Mouse (Mus musculus) lung, embryonic 15.5 days (tissue): ENCODE data around the gene Ucp2. TPM values are rescaled to one million over a fixed set of nuclear protein-coding genes. Genes with fewer than 3 reads are reported as not detected.
A peak's percentile ranks its signal among the peaks of the same experiment; 100 is the strongest.

ENCODE experiments used
- ATAC-seq: fragments of 200-750 bp; cut with Nextera tagmentation; 2 replicates; pipeline ENCODE4 v1.8.0; 2017; ENCODE audit warnings: moderate number of reproducible peaks, borderline replicate concordance; ENCODE audit not compliant: low FRiP score, low TSS enrichment; ENCODE audit errors: extremely low read depth
- H3K27ac ChIP-seq: fragments of 300-500 bp; sonication (generic); 2 replicates; pipeline ENCODE4 v1.5.1; 2015; ENCODE audit warnings: moderate library complexity, mild to moderate bottlenecking, inconsistent platforms
- H3K27me3 ChIP-seq: fragments of 300-500 bp; sonication (generic); 2 replicates; pipeline ENCODE4 v1.6.1; 2015; ENCODE audit warnings: inconsistent platforms
- H3K36me3 ChIP-seq: fragments of 300-500 bp; sonication (generic); 2 replicates; pipeline ENCODE4 v1.6.1; 2015; ENCODE audit warnings: inconsistent platforms
- H3K4me1 ChIP-seq: fragments of 300-500 bp; sonication (generic); 2 replicates; pipeline ENCODE4 v1.6.1; 2015; ENCODE audit warnings: inconsistent platforms
- H3K4me2 ChIP-seq: fragments of 300-500 bp; sonication (generic); 2 replicates; pipeline ENCODE4 v1.6.1; 2015; ENCODE audit warnings: inconsistent platforms, mild to moderate bottlenecking, moderate library complexity
- H3K4me3 ChIP-seq: fragments of 300-500 bp; sonication (generic); 2 replicates; pipeline ENCODE4 v1.5.1; 2015; ENCODE audit warnings: mild to moderate bottlenecking, inconsistent platforms
- H3K9ac ChIP-seq: fragments of 300-500 bp; sonication (generic); 2 replicates; pipeline ENCODE4 v1.6.1; 2015; ENCODE audit warnings: inconsistent platforms
- H3K9me3 ChIP-seq: fragments of 300-500 bp; sonication (generic); 2 replicates; pipeline ENCODE4 v1.6.1; 2016; ENCODE audit warnings: inconsistent platforms
- WGBS: fragments of 180-500 bp; shearing (Covaris S2); methylation state at CpG from one replicate; pipeline ENCODE4 v1.1.7; 2015; 5-methylcytosine and 5-hydroxymethylcytosine counted together
- polyA plus RNA-seq: library from polyadenylated mRNA; unstranded; fragments of >200 nt; fragmentation: Nextera tagmentation; extraction: Ambion mirVana; gene quantifications from 2 replicates; pipeline ENCODE4 v1.2.1, GENCODE M21; 2015

The Ucp2 gene
- polyA plus RNA-seq, 1 experiment from 2014 or later: 279 TPM

- no peak for ATAC-seq
- H3K4me3 ChIP-seq: no peak overlapping the region
- no peaks in the 10 kb centered on the region for H3K4me1 ChIP-seq
- no peak overlapping the region for H3K9ac ChIP-seq
- no peak overlapping the region for H3K4me2 ChIP-seq
- no peak overlapping the region for H3K27ac ChIP-seq
- no peaks in the 10 kb centered on the region for H3K27me3 ChIP-seq
- no peaks in the 10 kb centered on the region for H3K9me3 ChIP-seq
- H3K36me3 ChIP-seq: no peaks in the 10 kb centered on the region
- 50% methylated on average over 3 of the region's 3 CpGs for WGBS
Observed at GRCm38 (mm10) chr7:100508670-100509069, 15.5 kb downstream of the Ucp2 start.

- ATAC-seq: no peak
- Histone ChIP-seq H3K4me3 (no peak overlapping the region), H3K36me3 (no peaks in the 10 kb centered on the region), H3K27me3 (no peaks in the 10 kb centered on the region), H3K4me1 (no peaks in the 10 kb centered on the region), H3K4me2 (no peak overlapping the region), H3K9ac (no peak overlapping the region), H3K9me3 (no peaks in the 10 kb centered on the region), H3K27ac (no peak overlapping the region)
- 62% methylated on average over 8 of the region's 8 CpGs for WGBS
Observed at GRCm38 (mm10) chr7:100511602-100512001, 18.5 kb downstream of the Ucp2 start.

GRCm38 (mm10) chr7:100514573-100514972 lies 21.4 kb downstream of the Ucp2 start, which contains the start of gene Dnajb13:
TSS of gene Dnajb13 (minus strand) at chr7:100514960.
- Histone ChIP-seq H3K9ac (no peak within 1 kb of the TSS), H3K27ac (no peak within 1 kb of the TSS), H3K9me3 (no peaks in the 10 kb centered on the region), H3K4me3 (no peak within 1 kb of the TSS), H3K4me1 (no peaks in the 10 kb centered on the region), H3K36me3 (no peaks in the 10 kb centered on the region), H3K4me2 (no peak within 1 kb of the TSS), H3K27me3 (no peaks in the 10 kb centered on the region)
- WGBS: 49% methylated on average over 11 of the region's 11 CpGs
- no peak for ATAC-seq

- Histone ChIP-seq H3K27ac (no peak overlapping the region), H3K27me3 (no peaks in the 10 kb centered on the region), H3K4me1 (0 out of 2 replicates have a peak, but pooled peaks cover 2% of the 10 kb centered on the region), H3K4me3 (no peak overlapping the region), H3K9me3 (no peaks in the 10 kb centered on the region), H3K4me2 (no peak overlapping the region), H3K9ac (no peak overlapping the region), H3K36me3 (no peaks in the 10 kb centered on the region)
- no peak for ATAC-seq
- 58% methylated on average over 7 of the region's 7 CpGs for WGBS
Observed at GRCm38 (mm10) chr7:100520204-100520603, 27.1 kb downstream of the Ucp2 start.

- Histone ChIP-seq H3K27me3 (no peaks in the 10 kb centered on the region), H3K4me1 (0 out of 2 replicates have a peak, but pooled peaks cover 2% of the 10 kb centered on the region), H3K36me3 (no peaks in the 10 kb centered on the region), H3K9me3 (no peaks in the 10 kb centered on the region), H3K4me3 (no peak overlapping the region), H3K4me2 (peak overlapping the region; percentile 31; the same call in 1 of the 2 replicates), H3K9ac (no peak overlapping the region), H3K27ac (no peak overlapping the region)
- 16% methylated on average over 10 of the region's 10 CpGs for WGBS
- ATAC-seq: 0 out of 2 replicates have a peak, but pooled peaks have one; percentile 27
Observed at GRCm38 (mm10) chr7:100520663-100521285, 27.6 kb downstream of the Ucp2 start.

- no peak overlapping the region for H3K9ac ChIP-seq
- H3K4me2 ChIP-seq: no peak overlapping the region
- H3K4me1 ChIP-seq: 0 out of 2 replicates have a peak, but pooled peaks cover 2% of the 10 kb centered on the region
- 74% methylated on average over 3 of the region's 3 CpGs for WGBS
- no peaks in the 10 kb centered on the region for H3K9me3 ChIP-seq
- no peaks in the 10 kb centered on the region for H3K27me3 ChIP-seq
- no peaks in the 10 kb centered on the region for H3K36me3 ChIP-seq
- no peak overlapping the region for H3K27ac ChIP-seq
- no peak for ATAC-seq
- H3K4me3 ChIP-seq: no peak overlapping the region
Observed at GRCm38 (mm10) chr7:100522222-100522621, 29.1 kb downstream of the Ucp2 start.

GRCm38 (mm10) chr7:100524669-100525068 lies 31.5 kb downstream of the Ucp2 start:
- Histone ChIP-seq H3K4me1 (0 out of 2 replicates have a peak, but pooled peaks cover 2% of the 10 kb centered on the region), H3K9ac (no peak overlapping the region), H3K4me3 (no peak overlapping the region), H3K9me3 (no peaks in the 10 kb centered on the region), H3K4me2 (no peak overlapping the region), H3K27ac (no peak overlapping the region), H3K27me3 (no peaks in the 10 kb centered on the region), H3K36me3 (no peaks in the 10 kb centered on the region)
- ATAC-seq: no peak
- WGBS: 57% methylated on average over 8 of the region's 8 CpGs

GRCm38 (mm10) chr7:100530766-100531165 lies 37.6 kb downstream of the Ucp2 start:
- Histone ChIP-seq H3K36me3 (no peaks in the 10 kb centered on the region), H3K9ac (no peak overlapping the region), H3K27me3 (no peaks in the 10 kb centered on the region), H3K4me2 (no peak overlapping the region), H3K4me1 (peaks cover 7% of the 10 kb centered on the region; the same call in 1 of the 2 replicates), H3K4me3 (no peak overlapping the region), H3K27ac (no peak overlapping the region), H3K9me3 (no peaks in the 10 kb centered on the region)
- 83% methylated on average over 5 of the region's 5 CpGs for WGBS
- no peak for ATAC-seq

- H3K9me3 ChIP-seq: no peaks in the 10 kb centered on the region
Observed at GRCm38 (mm10) chr7:100533503-100533902, 40.4 kb downstream of the Ucp2 start.

GRCm38 (mm10) chr7:100534216-100534615 lies 41.1 kb downstream of the Ucp2 start:
- ATAC-seq: no peak
- Histone ChIP-seq H3K27me3 (no peaks in the 10 kb centered on the region), H3K4me1 (peaks cover 17% of the 10 kb centered on the region), H3K4me2 (no peak overlapping the region), H3K36me3 (peaks cover 6% of the 10 kb centered on the region; the same call in 1 of the 2 replicates), H3K27ac (no peak overlapping the region), H3K4me3 (no peak overlapping the region), H3K9ac (no peak overlapping the region), H3K9me3 (no peaks in the 10 kb centered on the region)
- 66% methylated on average over 3 of the region's 3 CpGs for WGBS

More at GRCm38 (mm10) chr7:100533503-100533902, 40.4 kb downstream of the Ucp2 start:
- H3K9ac ChIP-seq: no peak overlapping the region
- 21% methylated on average over 2 of the region's 2 CpGs for WGBS
- no peaks in the 10 kb centered on the region for H3K36me3 ChIP-seq
- no peak overlapping the region for H3K4me3 ChIP-seq
- no peak for ATAC-seq
- H3K4me1 ChIP-seq: peaks cover 17% of the 10 kb centered on the region
- no peak overlapping the region for H3K4me2 ChIP-seq
- no peaks in the 10 kb centered on the region for H3K27me3 ChIP-seq
- H3K27ac ChIP-seq: peak overlapping the region; percentile 75

- H3K4me2 ChIP-seq: peak overlapping the region; percentile 66; the same call in 1 of the 2 replicates
- H3K9me3 ChIP-seq: no peaks in the 10 kb centered on the region
- no peaks in the 10 kb centered on the region for H3K27me3 ChIP-seq
- ATAC-seq: no peak
- H3K9ac ChIP-seq: no peak overlapping the region
- H3K4me1 ChIP-seq: peaks cover 17% of the 10 kb centered on the region
- no peak overlapping the region for H3K27ac ChIP-seq
- H3K4me3 ChIP-seq: no peak overlapping the region; the same call in 1 of the 2 replicates
- peaks cover 19% of the 10 kb centered on the region for H3K36me3 ChIP-seq
- 85% methylated on average over 2 of the region's 2 CpGs for WGBS
Observed at GRCm38 (mm10) chr7:100535831-100536230, 42.7 kb downstream of the Ucp2 start.

- Histone ChIP-seq H3K27me3 (no peaks in the 10 kb centered on the region), H3K4me2 (peak within 1 kb of the TSS; percentile 66), H3K9me3 (no peaks in the 10 kb centered on the region), H3K36me3 (peaks cover 19% of the 10 kb centered on the region), H3K4me3 (peak within 1 kb of the TSS; percentile 86), H3K27ac (peak within 1 kb of the TSS; percentile 84), H3K9ac (peak within 1 kb of the TSS; percentile 82), H3K4me1 (peaks cover 17% of the 10 kb centered on the region)
- under 1% methylated on average over 33 of the region's 33 CpGs for WGBS
- peak; percentile 99 for ATAC-seq
Observed at GRCm38 (mm10) chr7:100536804-100537518, 43.8 kb downstream of the Ucp2 start, which contains the start of gene Coa4. TSS of gene Coa4 (plus strand) at chr7:100537071.
